Mouse (Mus musculus) MEL (cell line): ENCODE data around the gene Pmm2. TPM values are rescaled to one million over a fixed set of nuclear protein-coding genes. Genes with fewer than 3 reads are reported as not detected.

Source experiments
- DNase-seq: peaks from one replicate; pipeline ENCODE4 v3.0.0; 2011; ENCODE audit warnings: low read depth, low spot score
- H3K27ac ChIP-seq: 2 replicates; pipeline ENCODE4 v1.5.1; 2012; ENCODE audit warnings: low read depth, mild to moderate bottlenecking, control low read depth, low read length, moderate library complexity; ENCODE audit not compliant: control insufficient read depth
- H3K27me3 ChIP-seq, 2 experiments: fragments of 150-350 bp in 1 of 2; sonication (generic) in 1 of 2; 2 replicates each; pipeline ENCODE4 v1.6.1; 2012; ENCODE audit warnings: low read length in 2 of 2, mild to moderate bottlenecking in 2 of 2, improper control_type of control experiment in 1 of 2, moderate library complexity in 1 of 2; ENCODE audit not compliant: insufficient read depth in 2 of 2, control insufficient read depth in 1 of 2
- H3K36me3 ChIP-seq, 2 experiments: 2 replicates each; pipeline ENCODE4 v1.6.1; 2012 to 2014; ENCODE audit warnings: low read length in 2 of 2, improper control_type of control experiment in 1 of 2, inconsistent platforms in 1 of 2, mild to moderate bottlenecking in 1 of 2; ENCODE audit not compliant: insufficient read depth in 2 of 2, control insufficient read depth in 1 of 2
- H3K4me1 ChIP-seq, 2 experiments: fragments of 150-350 bp in 1 of 2; sonication (generic) in 1 of 2; 2 replicates each; pipeline ENCODE4 v1.6.1; 2012; ENCODE audit warnings: low read length in 2 of 2, improper control_type of control experiment in 1 of 2, mild to moderate bottlenecking in 1 of 2; ENCODE audit not compliant: insufficient read depth in 2 of 2, control insufficient read depth in 1 of 2
- H3K4me3 ChIP-seq, 2 experiments: fragments of 150-350 bp in 1 of 2; sonication (generic) in 1 of 2; 2 replicates each; pipeline ENCODE4 v1.5.1; 2012; ENCODE audit warnings: low read depth in 2 of 2, low read length in 2 of 2, mild to moderate bottlenecking in 2 of 2, moderate library complexity in 2 of 2, control low read depth in 1 of 2, improper control_type of control experiment in 1 of 2; ENCODE audit not compliant: control insufficient read depth in 1 of 2, insufficient read depth in 1 of 2
- H3K79me2 ChIP-seq: 2 replicates; pipeline ENCODE4 v1.6.1; 2012; ENCODE audit warnings: mild to moderate bottlenecking, low read length, moderate library complexity; ENCODE audit not compliant: control insufficient read depth, poor library complexity, insufficient read depth
- H3K9ac ChIP-seq: 2 replicates; pipeline ENCODE4 v1.6.1; 2012; ENCODE audit warnings: low read depth, mild to moderate bottlenecking, control low read depth, low read length, moderate library complexity; ENCODE audit not compliant: control insufficient read depth, poor library complexity, severe bottlenecking
- H3K9me3 ChIP-seq: fragments of 150-350 bp; sonication (generic); replicated peaks from 2 replicates; pipeline ENCODE4 v1.6.1; 2012; ENCODE audit warnings: mild to moderate bottlenecking, low read length, improper control_type of control experiment, moderate library complexity; ENCODE audit not compliant: insufficient read depth
- CHD1 ChIP-seq: IDR thresholded peaks from 2 replicates; pipeline ENCODE4 v1.6.1; 2012; ENCODE audit warnings: low read depth, mild to moderate bottlenecking, inconsistent platforms, low read length, improper control_type of control experiment
- CHD2 ChIP-seq: IDR thresholded peaks from 2 replicates; pipeline ENCODE4 v1.6.1; 2011; ENCODE audit warnings: low read length, improper control_type of control experiment
- CTCF ChIP-seq, 3 experiments: IDR thresholded peaks in 2 of 3; conservative IDR thresholded peaks in 1 of 3; 2 replicates each; pipeline ENCODE4 v1.5.1; 2011 to 2012; ENCODE audit warnings: low read length in 3 of 3, low read depth in 2 of 3, mild to moderate bottlenecking in 2 of 3, improper control_type of control experiment in 1 of 3, inconsistent platforms in 1 of 3, mixed read lengths in 1 of 3, moderate library complexity in 1 of 3; ENCODE audit not compliant: control insufficient read depth in 1 of 3, insufficient read depth in 1 of 3, poor library complexity in 1 of 3, severe bottlenecking in 1 of 3
- HCFC1 ChIP-seq: IDR thresholded peaks from 2 replicates; pipeline ENCODE4 v1.6.1; 2012; ENCODE audit warnings: low read depth, mild to moderate bottlenecking, inconsistent platforms, low read length, improper control_type of control experiment, moderate library complexity
- MAZ ChIP-seq: IDR thresholded peaks from 2 replicates; pipeline ENCODE4 v1.6.1; 2012; ENCODE audit warnings: low read depth, mild to moderate bottlenecking, inconsistent platforms, low read length, improper control_type of control experiment
- POLR2A ChIP-seq, 2 experiments: IDR thresholded peaks; 2 replicates each; pipeline ENCODE4 v1.6.1; 2011 to 2012; ENCODE audit warnings: low read length in 2 of 2, mild to moderate bottlenecking in 2 of 2, control low read depth in 1 of 2, improper control_type of control experiment in 1 of 2, low read depth in 1 of 2, moderate library complexity in 1 of 2; ENCODE audit not compliant: control insufficient read depth in 1 of 2, insufficient read depth in 1 of 2, poor library complexity in 1 of 2
- POLR2AphosphoS2 ChIP-seq: IDR thresholded peaks from 2 replicates; pipeline ENCODE4 v1.6.1; 2011; ENCODE audit warnings: low read length, improper control_type of control experiment
- POLR2AphosphoS5 ChIP-seq: IDR thresholded peaks from 2 replicates; pipeline ENCODE4 v1.6.1; 2012; ENCODE audit warnings: low read depth, borderline replicate concordance, mild to moderate bottlenecking, inconsistent platforms, low read length, moderate library complexity, mixed read lengths
- RCOR1 ChIP-seq: IDR thresholded peaks from 2 replicates; pipeline ENCODE4 v1.6.1; 2012; ENCODE audit warnings: low read depth, mild to moderate bottlenecking, inconsistent platforms, low read length, improper control_type of control experiment
- SIN3A ChIP-seq: IDR thresholded peaks from 2 replicates; pipeline ENCODE4 v1.6.1; 2012; ENCODE audit warnings: low read length, improper control_type of control experiment, inconsistent platforms
- TBP ChIP-seq: IDR thresholded peaks from 2 replicates; pipeline ENCODE4 v1.8.0; 2011; ENCODE audit warnings: low read depth, low read length, improper control_type of control experiment
- ZNF384 ChIP-seq: IDR thresholded peaks from 2 replicates; pipeline ENCODE4 v1.6.1; 2012; ENCODE audit warnings: low read depth, mild to moderate bottlenecking, inconsistent platforms, low read length, improper control_type of control experiment
- polyA plus RNA-seq, 2 experiments: library from polyadenylated mRNA; stranded (reverse) in 1 of 2; unstranded in 1 of 2; fragments of >175 nt in 1 of 2; fragments of >200 nt in 1 of 2; gene quantifications; 2 replicates each; pipeline versions ENCODE4 v1.2.1 to v1.2.4; 2012; ENCODE audit warnings: low replicate concordance in 2 of 2, low read depth in 1 of 2; ENCODE audit not compliant: insufficient read length in 2 of 2, insufficient read depth in 1 of 2, missing spikeins in 1 of 2
- total RNA-seq: library from RNA; depleted of rRNA; stranded (reverse); fragments of 300-350 nt; gene quantifications from 2 replicates; pipeline ENCODE4 v1.2.3, GENCODE M21; 2012

Gene Pmm2
- total and polyA plus RNA-seq, 3 experiments = 53.4 to 96.0 TPM; not detected in 1

- H3K36me3 ChIP-seq = peaks cover 0 to 5% of the 10 kb centered on the region in 2 experiments; a peak in 1 of 4 replicates
- H3K27me3 ChIP-seq = no peaks in the 10 kb centered on the region
- no peak for DNase-seq
- TF ChIP-seq POLR2AphosphoS2 = no peak
- TF ChIP-seq HCFC1 = no peak
- no peak for TF ChIP-seq CHD1
- no peak for TF ChIP-seq CHD2
- no peak for TF ChIP-seq TBP
- no peak for TF ChIP-seq POLR2AphosphoS5
- H3K9me3 ChIP-seq = no peaks in the 10 kb centered on the region
- no peaks in the 10 kb centered on the region for H3K79me2 ChIP-seq
- H3K9ac ChIP-seq = no peak overlapping the region
- no peak overlapping the region for H3K4me3 ChIP-seq
- no peaks in the 10 kb centered on the region for H3K4me1 ChIP-seq
- H3K27ac ChIP-seq = no peak overlapping the region
These were observed 12.5 kb downstream of the Pmm2 start for GRCm38 (mm10) chr16:8650007-8650406.

GRCm38 (mm10) chr16:8655108-8655507, 17.6 kb downstream of the Pmm2 start:
- Histone ChIP-seq H3K27ac (no peak overlapping the region), H3K79me2 (no peaks in the 10 kb centered on the region), H3K27me3 (no peaks in the 10 kb centered on the region), H3K36me3 (peaks cover 0 to 3% of the 10 kb centered on the region in 2 experiments; a peak in 2 of 4 replicates), H3K4me3 (no peak overlapping the region), H3K4me1 (0 out of 4 replicates have a peak, but pooled peaks cover 0 to 4% of the 10 kb centered on the region in 2 experiments), H3K9me3 (no peaks in the 10 kb centered on the region), H3K9ac (no peak overlapping the region)
- TF ChIP-seq CTCF (IDR thresholded peaks at IDR 0.05 in 2 of 3, conservative IDR thresholded peaks at IDR 0.05 in 1 of 3; ENCODE audit: control insufficient read depth in 1 of 3, insufficient read depth in 1 of 3, low read depth in 2 of 3, low read length in 3 of 3, poor library complexity in 1 of 3, severe bottlenecking in 1 of 3) = no peak
- no peak for TF ChIP-seq MAZ
- TF ChIP-seq ZNF384 = no peak
- TF ChIP-seq CHD1 = no peak
- TF ChIP-seq HCFC1 = no peak
- TF ChIP-seq POLR2A (IDR thresholded peaks at IDR 0.05; ENCODE audit: control insufficient read depth in 1 of 2, insufficient read depth in 1 of 2, low read depth in 1 of 2, low read length in 2 of 2, poor library complexity in 1 of 2) = no peak
- no peak for DNase-seq

GRCm38 (mm10) chr16:8655599-8655998, 18.1 kb downstream of the Pmm2 start:
- H3K27me3 ChIP-seq = no peaks in the 10 kb centered on the region
- H3K79me2 ChIP-seq = no peaks in the 10 kb centered on the region
- peaks cover 0 to 3% of the 10 kb centered on the region in 2 experiments; a peak in 2 of 4 replicates for H3K36me3 ChIP-seq
- peak; percentile 44 for DNase-seq
- 0 out of 4 replicates have a peak, but pooled peaks cover 0 to 4% of the 10 kb centered on the region in 2 experiments for H3K4me1 ChIP-seq
- no peak overlapping the region for H3K27ac ChIP-seq
- H3K4me3 ChIP-seq = no peak overlapping the region
- H3K9ac ChIP-seq = no peak overlapping the region
- no peaks in the 10 kb centered on the region for H3K9me3 ChIP-seq
- TF ChIP-seq SIN3A (no peak), CTCF (IDR thresholded peaks at IDR 0.05 in 2 of 3, conservative IDR thresholded peaks at IDR 0.05 in 1 of 3; ENCODE audit: control insufficient read depth in 1 of 3, insufficient read depth in 1 of 3, low read depth in 2 of 3, low read length in 3 of 3, poor library complexity in 1 of 3, severe bottlenecking in 1 of 3) (peak in 1 of 3 experiments; percentile 9; a peak in 1 of 6 replicates), RCOR1 (peak; percentile 43; the same call in 1 of the 2 replicates)
